Mouse (Mus musculus) neural tube, embryonic 15.5 days (tissue): ENCODE measurements around the gene Lnpk. TPM values are rescaled to one million over a fixed set of nuclear protein-coding genes. Genes with fewer than 3 reads are reported as not detected.

Source experiments
- ATAC-seq: fragments of 200-750 bp; cut with Nextera tagmentation; 2 replicates; pipeline ENCODE4 v1.8.0; 2017; ENCODE audit warnings: mild to moderate bottlenecking, moderate TSS enrichment, moderate library complexity; ENCODE audit not compliant: low FRiP score
- H3K27ac ChIP-seq: fragments of 300-500 bp; sonication (generic); replicated peaks from 2 replicates; pipeline ENCODE4 v1.5.1; 2015; ENCODE audit warnings: mild to moderate bottlenecking, inconsistent platforms
- H3K27me3 ChIP-seq: fragments of 300-500 bp; sonication (generic); replicated peaks from 2 replicates; pipeline ENCODE4 v1.6.1; 2015; ENCODE audit warnings: inconsistent platforms
- H3K36me3 ChIP-seq: fragments of 300-500 bp; sonication (generic); 2 replicates; pipeline ENCODE4 v1.6.1; 2015; ENCODE audit warnings: inconsistent platforms
- H3K4me1 ChIP-seq: fragments of 300-500 bp; sonication (generic); 2 replicates; pipeline ENCODE4 v1.6.1; 2015; ENCODE audit warnings: inconsistent platforms
- H3K4me2 ChIP-seq: fragments of 300-500 bp; sonication (generic); 2 replicates; pipeline ENCODE4 v1.6.1; 2015; ENCODE audit warnings: inconsistent platforms, mild to moderate bottlenecking, moderate library complexity
- H3K4me3 ChIP-seq: fragments of 300-500 bp; sonication (generic); replicated peaks from 2 replicates; pipeline ENCODE4 v1.5.1; 2015; ENCODE audit warnings: mild to moderate bottlenecking, inconsistent platforms
- H3K9ac ChIP-seq: fragments of 300-500 bp; sonication (generic); replicated peaks from 2 replicates; pipeline ENCODE4 v1.6.1; 2015; ENCODE audit warnings: mild to moderate bottlenecking, inconsistent platforms
- H3K9me3 ChIP-seq: fragments of 300-500 bp; sonication (generic); replicated peaks from 2 replicates; pipeline ENCODE4 v1.6.1; 2016; ENCODE audit warnings: inconsistent platforms
- WGBS: fragments of 180-500 bp; shearing (Covaris S2); methylation state at CpG from one replicate; pipeline ENCODE4 v1.1.7; 2015; ENCODE audit warnings: mixed read lengths; 5-methylcytosine and 5-hydroxymethylcytosine counted together
- polyA plus RNA-seq: library from polyadenylated mRNA; unstranded; fragments of >200 nt; fragmentation: Nextera tagmentation; extraction: Ambion mirVana; gene quantifications from 2 replicates; pipeline ENCODE4 v1.2.1, GENCODE M21; 2015

Gene Lnpk
- polyA plus RNA-seq, 1 experiment from 2014 or later = 43.4 TPM

DNA sequence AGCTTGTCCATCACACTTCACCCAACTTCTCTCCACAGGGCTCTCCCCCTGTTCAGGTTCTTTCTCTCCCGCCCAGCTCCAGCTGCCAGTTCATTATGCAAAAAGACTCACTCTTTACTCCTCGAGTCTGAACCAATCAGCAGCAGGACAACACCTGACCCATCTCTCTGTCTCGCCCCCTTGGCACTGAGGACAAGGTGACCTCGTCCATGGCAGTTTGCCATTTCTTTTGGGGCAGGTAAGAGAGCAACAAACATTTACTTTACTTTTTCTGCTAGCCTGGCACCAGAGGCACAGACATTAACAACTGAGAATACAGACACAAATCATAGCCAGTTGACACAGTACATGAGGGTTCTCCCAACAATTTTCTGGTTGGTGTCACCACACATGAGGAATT lies 8.8 kb downstream of the Lnpk start:
- Histone ChIP-seq H3K9me3 (no peaks in the 10 kb centered on the region), H3K27me3 (no peaks in the 10 kb centered on the region)

DNA sequence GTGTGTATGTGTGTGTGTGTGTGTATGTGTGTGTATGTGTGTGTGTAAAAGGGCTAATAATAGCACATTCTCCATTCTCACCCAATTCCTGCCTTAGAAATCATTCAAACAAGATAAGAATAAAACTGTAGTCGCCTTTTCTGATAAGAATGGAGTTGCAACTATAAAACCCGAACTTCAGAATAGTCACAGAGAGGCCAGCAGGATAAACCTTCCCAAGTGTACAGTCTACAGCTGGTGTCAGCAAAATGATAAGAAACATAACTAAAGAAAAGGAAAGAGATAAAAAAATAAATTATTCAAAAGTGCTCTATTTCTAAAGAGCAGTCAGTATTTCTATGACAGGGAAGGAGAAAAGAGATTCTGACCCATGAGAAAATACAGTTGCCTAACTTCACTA lies 19.4 kb downstream of the Lnpk start:
- no peak for ATAC-seq

More for the DNA sequence above, 8.8 kb downstream of the Lnpk start:
- ATAC-seq = no peak
- Histone ChIP-seq H3K36me3 (peaks cover 5% of the 10 kb centered on the region), H3K4me2 (no peak overlapping the region), H3K4me1 (no peaks in the 10 kb centered on the region), H3K4me3 (no peak overlapping the region), H3K9ac (no peak overlapping the region), H3K27ac (no peak overlapping the region)
- WGBS = 73% methylated on average over 4 of the region's 4 CpGs

DNA sequence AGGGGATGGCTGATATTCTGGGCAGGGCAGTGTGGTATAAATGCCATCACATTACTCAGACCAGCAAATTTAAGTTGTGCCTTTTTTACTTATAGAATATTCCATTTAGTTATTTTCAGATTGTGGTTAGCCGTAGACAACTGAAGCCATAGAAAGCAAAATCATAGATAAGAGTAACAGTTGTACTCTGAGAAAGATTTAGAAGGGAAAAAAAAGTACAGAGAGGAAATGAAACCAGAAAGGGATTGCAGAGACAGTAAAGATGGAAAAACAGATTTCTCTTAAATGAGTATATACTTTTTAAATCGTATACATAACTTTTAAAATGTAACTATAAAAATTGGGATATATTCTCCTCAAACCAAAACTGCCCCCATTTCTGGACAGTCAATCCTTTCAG lies 20.1 kb downstream of the Lnpk start:
- Histone ChIP-seq H3K4me2 (no peak overlapping the region), H3K9me3 (no peaks in the 10 kb centered on the region), H3K27ac (no peak overlapping the region), H3K27me3 (no peaks in the 10 kb centered on the region), H3K4me1 (no peaks in the 10 kb centered on the region), H3K36me3 (0 out of 2 replicates have a peak, but pooled peaks cover 2% of the 10 kb centered on the region), H3K9ac (no peak overlapping the region), H3K4me3 (no peak overlapping the region)
- WGBS = 94% methylated on average over 2 of the region's 2 CpGs
- ATAC-seq = no peak

More for the DNA sequence above, 19.4 kb downstream of the Lnpk start:
- H3K9ac ChIP-seq = no peak overlapping the region
- no peaks in the 10 kb centered on the region for H3K27me3 ChIP-seq
- no peaks in the 10 kb centered on the region for H3K4me1 ChIP-seq
- 95% methylated on average over 2 of the region's 2 CpGs for WGBS
- no peak overlapping the region for H3K4me3 ChIP-seq
- H3K4me2 ChIP-seq = no peak overlapping the region
- H3K36me3 ChIP-seq = 0 out of 2 replicates have a peak, but pooled peaks cover 2% of the 10 kb centered on the region
- H3K9me3 ChIP-seq = no peaks in the 10 kb centered on the region
- H3K27ac ChIP-seq = no peak overlapping the region

DNA sequence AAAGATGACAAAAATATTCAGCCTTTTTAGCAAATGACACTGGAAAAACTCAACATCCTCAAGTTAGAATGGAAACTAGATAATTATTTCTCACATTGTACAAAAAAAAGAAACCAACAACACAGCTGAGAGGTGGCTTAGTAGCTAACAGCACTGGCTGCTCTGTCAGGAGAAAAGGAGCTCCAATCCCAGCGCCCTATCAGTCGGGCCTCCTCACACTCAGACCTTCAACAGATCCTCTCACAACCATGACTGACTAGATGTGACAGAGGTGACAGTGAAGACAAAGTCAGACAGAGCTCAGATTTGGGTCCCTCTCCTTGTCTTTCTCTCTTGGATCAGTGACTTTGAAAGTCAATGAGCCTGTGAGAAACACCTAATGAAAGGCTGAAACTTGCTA lies 21.8 kb downstream of the Lnpk start:
- Histone ChIP-seq H3K27me3 (no peaks in the 10 kb centered on the region), H3K9ac (no peak overlapping the region), H3K4me3 (no peak overlapping the region), H3K4me2 (no peak overlapping the region), H3K4me1 (no peaks in the 10 kb centered on the region), H3K27ac (no peak overlapping the region), H3K9me3 (no peaks in the 10 kb centered on the region), H3K36me3 (peaks cover 13% of the 10 kb centered on the region)
- no peak for ATAC-seq
- 80% methylated on average over 2 of the region's 2 CpGs for WGBS

DNA sequence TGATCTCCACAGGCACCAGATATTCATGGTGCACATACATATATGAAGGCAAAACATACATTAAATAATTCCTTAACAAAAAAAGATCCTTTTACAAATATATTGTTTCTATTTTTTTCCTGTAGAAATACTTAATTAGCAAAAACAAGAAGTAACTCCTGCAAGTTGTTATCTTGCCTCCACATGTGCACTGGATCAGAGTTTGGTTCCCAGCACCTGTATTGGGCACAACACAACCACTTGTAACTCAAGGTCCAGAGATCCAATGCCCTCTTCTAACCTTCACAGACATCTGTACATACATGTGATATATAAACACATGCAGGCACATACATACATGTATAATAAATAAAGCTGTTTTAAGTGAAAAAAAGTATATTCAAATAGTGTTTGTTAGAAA lies 27.3 kb downstream of the Lnpk start:
- Histone ChIP-seq H3K27ac (no peak overlapping the region), H3K36me3 (peaks cover 10% of the 10 kb centered on the region), H3K4me1 (no peaks in the 10 kb centered on the region), H3K9me3 (no peaks in the 10 kb centered on the region), H3K4me2 (no peak overlapping the region), H3K27me3 (no peaks in the 10 kb centered on the region), H3K4me3 (no peak overlapping the region), H3K9ac (no peak overlapping the region)
- ATAC-seq = no peak

DNA sequence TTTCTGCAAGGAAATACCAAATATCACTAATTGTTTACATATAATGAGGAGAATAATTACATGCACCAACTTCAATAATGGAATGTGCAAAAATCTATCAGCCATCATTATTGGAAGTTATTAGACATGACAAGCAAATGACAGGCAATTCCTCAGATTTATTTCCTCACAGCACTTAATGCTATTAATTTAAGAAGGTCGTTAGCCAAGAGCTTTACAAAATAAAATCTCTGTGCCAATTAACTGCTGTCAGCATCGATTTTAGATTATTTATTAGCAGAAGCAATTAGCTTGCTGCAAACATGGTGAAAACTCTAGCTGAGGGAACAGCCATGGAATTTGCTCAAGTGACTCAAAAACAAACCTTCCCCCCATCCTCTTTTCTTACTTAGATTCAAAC lies 30.9 kb downstream of the Lnpk start:
- Histone ChIP-seq H3K4me2 (no peak overlapping the region), H3K36me3 (peaks cover 6% of the 10 kb centered on the region), H3K27ac (no peak overlapping the region), H3K27me3 (no peaks in the 10 kb centered on the region), H3K4me1 (no peaks in the 10 kb centered on the region), H3K4me3 (no peak overlapping the region), H3K9me3 (no peaks in the 10 kb centered on the region), H3K9ac (no peak overlapping the region)
- ATAC-seq = no peak
- 40% methylated on average over 2 of the region's 2 CpGs for WGBS

DNA sequence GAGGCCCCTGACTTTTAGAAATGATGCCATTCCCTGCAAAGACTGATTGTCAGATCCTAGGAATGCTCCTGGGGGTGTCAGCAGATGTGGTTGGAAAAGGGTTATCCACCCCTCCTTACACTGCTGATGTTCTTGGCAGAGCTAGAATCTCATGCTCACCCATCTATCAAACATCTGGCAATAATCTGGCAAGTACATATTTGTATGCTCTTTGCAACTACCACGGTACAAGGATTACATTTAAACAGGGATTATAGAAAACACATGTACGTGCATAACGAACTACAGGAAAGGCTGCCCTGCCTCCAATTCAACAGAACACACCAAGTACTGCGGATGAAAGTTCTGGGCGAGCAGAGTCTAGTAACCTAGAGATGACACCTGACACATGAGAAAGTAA lies 70.9 kb downstream of the Lnpk start:
- H3K9ac ChIP-seq = no peak overlapping the region
- H3K4me3 ChIP-seq = no peak overlapping the region
- ATAC-seq = no peak
- H3K4me2 ChIP-seq = no peak overlapping the region
- no peak overlapping the region for H3K27ac ChIP-seq
- no peaks in the 10 kb centered on the region for H3K36me3 ChIP-seq
- WGBS = 90% methylated on average over 5 of the region's 5 CpGs
- no peaks in the 10 kb centered on the region for H3K9me3 ChIP-seq
- no peaks in the 10 kb centered on the region for H3K4me1 ChIP-seq
- no peaks in the 10 kb centered on the region for H3K27me3 ChIP-seq

GRCm38 (mm10) chr2:74506439-74506838 lies 72.8 kb downstream of the Lnpk start:
- Histone ChIP-seq H3K9ac (no peak overlapping the region), H3K4me3 (no peak overlapping the region), H3K27me3 (no peaks in the 10 kb centered on the region), H3K4me2 (no peak overlapping the region), H3K27ac (no peak overlapping the region), H3K36me3 (no peaks in the 10 kb centered on the region), H3K4me1 (no peaks in the 10 kb centered on the region), H3K9me3 (no peaks in the 10 kb centered on the region)
- 43% methylated on average over 8 of the region's 8 CpGs for WGBS
- no peak for ATAC-seq

DNA sequence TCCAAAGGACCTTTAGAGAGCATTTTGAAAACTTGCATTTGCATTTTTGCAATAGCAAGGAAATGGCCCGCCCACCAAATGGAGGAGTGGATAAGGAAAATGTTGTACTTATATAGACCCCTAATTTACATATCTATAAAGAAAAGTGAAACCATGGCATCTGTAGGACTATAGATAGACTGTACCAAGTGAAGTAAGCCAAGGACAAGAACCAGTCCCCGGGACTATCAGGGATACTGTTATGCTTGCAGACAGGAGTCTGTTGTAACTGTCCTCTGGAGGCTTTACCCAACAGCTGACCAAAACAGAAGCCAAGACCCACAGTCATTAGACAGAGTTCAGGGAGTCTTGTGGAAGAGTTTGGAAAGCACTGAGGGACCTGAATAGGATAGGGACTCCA lies 78.9 kb downstream of the Lnpk start:
- WGBS = 93% methylated on average over 2 of the region's 2 CpGs
- no peak for ATAC-seq
- Histone ChIP-seq H3K27ac (no peak overlapping the region), H3K4me3 (no peak overlapping the region), H3K36me3 (no peaks in the 10 kb centered on the region), H3K9me3 (no peaks in the 10 kb centered on the region), H3K27me3 (no peaks in the 10 kb centered on the region), H3K4me2 (no peak overlapping the region), H3K4me1 (no peaks in the 10 kb centered on the region), H3K9ac (no peak overlapping the region)

DNA sequence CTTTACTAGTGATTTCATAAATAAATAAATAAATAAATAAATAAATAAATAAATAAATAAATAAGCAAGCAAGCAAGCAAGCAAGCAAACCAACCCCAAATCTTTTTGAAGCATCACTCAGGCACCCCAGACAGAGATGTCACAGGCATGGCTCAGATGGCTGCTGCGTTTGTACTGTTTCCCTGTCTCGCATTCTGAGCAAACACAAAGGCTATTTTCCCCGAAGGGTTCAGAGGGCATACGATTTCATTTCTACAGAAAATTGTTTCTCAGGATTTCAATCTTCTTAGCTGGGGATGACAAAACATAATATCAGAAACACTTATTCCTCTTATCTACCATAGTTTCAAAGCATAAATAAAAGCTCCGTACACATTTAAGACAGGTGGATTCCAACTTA lies 81.4 kb downstream of the Lnpk start:
- no peak overlapping the region for H3K4me2 ChIP-seq
- no peaks in the 10 kb centered on the region for H3K36me3 ChIP-seq
- no peaks in the 10 kb centered on the region for H3K27me3 ChIP-seq
- H3K9ac ChIP-seq = no peak overlapping the region
- H3K4me3 ChIP-seq = no peak overlapping the region
- H3K9me3 ChIP-seq = no peaks in the 10 kb centered on the region
- WGBS = 71% methylated on average over 5 of the region's 5 CpGs
- no peaks in the 10 kb centered on the region for H3K4me1 ChIP-seq
- H3K27ac ChIP-seq = no peak overlapping the region
- no peak for ATAC-seq

GRCm38 (mm10) chr2:74491426-74491825 lies 87.8 kb downstream of the Lnpk start:
- no peak for ATAC-seq
- H3K4me3 ChIP-seq = no peak overlapping the region
- no peak overlapping the region for H3K27ac ChIP-seq
- no peak overlapping the region for H3K9ac ChIP-seq
- peaks cover 21% of the 10 kb centered on the region for H3K4me1 ChIP-seq
- H3K36me3 ChIP-seq = no peaks in the 10 kb centered on the region
- H3K4me2 ChIP-seq = no peak overlapping the region
- WGBS = 76% methylated on average over 13 of the region's 13 CpGs
- no peaks in the 10 kb centered on the region for H3K27me3 ChIP-seq
- no peaks in the 10 kb centered on the region for H3K9me3 ChIP-seq

DNA sequence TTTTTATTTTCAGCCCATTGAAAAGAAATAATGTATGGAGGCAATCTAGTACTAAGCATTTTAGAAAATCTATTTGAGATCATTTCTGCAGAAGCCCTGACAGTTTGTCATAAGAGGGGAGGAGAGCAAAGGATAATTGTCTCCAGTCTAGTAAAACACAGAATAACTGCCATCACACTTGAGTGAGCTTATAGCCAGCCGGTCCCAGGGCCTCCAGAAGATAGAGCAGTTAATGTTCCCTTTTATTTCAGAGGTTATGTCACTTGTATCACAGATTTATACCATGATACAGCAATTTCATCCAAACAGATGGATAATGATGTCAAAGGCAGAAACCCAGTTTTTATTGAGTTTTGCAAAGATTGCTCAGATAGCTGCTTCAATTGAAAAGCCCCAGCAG lies 89.0 kb downstream of the Lnpk start:
- Histone ChIP-seq H3K4me3 (no peak overlapping the region), H3K27ac (0 out of 2 replicates have a peak overlapping the region, but pooled peaks have one; percentile 10), H3K9me3 (no peaks in the 10 kb centered on the region), H3K27me3 (no peaks in the 10 kb centered on the region), H3K9ac (no peak overlapping the region), H3K4me1 (peaks cover 21% of the 10 kb centered on the region), H3K4me2 (no peak overlapping the region), H3K36me3 (no peaks in the 10 kb centered on the region)
- 36% methylated on average over 1 of the region's 1 CpGs for WGBS
- ATAC-seq = peak; percentile 63

DNA sequence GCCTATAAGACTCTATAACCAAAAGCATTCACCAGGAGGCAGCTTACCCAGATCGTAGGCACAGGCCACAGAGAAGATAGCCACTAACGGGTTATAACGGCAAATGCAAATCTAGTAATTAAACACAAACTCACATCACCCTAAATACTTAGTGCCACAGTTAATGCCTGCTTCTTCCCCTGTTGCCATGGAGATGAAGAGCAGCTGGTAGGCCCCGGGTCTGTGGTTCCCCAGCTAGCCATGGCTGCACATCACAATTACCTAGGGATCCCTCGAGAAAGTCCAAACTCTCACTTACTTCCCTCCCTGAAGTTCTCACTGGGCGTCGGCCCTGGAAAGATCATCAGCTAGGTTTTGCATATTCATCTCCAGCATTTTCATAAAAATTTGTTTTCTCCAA lies 90.8 kb downstream of the Lnpk start:
- Histone ChIP-seq H3K27ac (no peak overlapping the region), H3K4me2 (no peak overlapping the region), H3K9me3 (no peaks in the 10 kb centered on the region), H3K4me3 (no peak overlapping the region), H3K36me3 (no peaks in the 10 kb centered on the region), H3K27me3 (no peaks in the 10 kb centered on the region; the same call in 1 of the 2 replicates), H3K4me1 (peaks cover 21% of the 10 kb centered on the region), H3K9ac (no peak overlapping the region)
- WGBS = 28% methylated on average over 7 of the region's 7 CpGs
- ATAC-seq = no peak
